Mouse (Mus musculus) heart, embryonic 15.5 days (tissue): ENCODE measurements at regions not wholly inside any gene's neighbourhood (a gene's known extent, or its start where the extent isn't known, plus 50 kb on each side); places are given as distances from the start of the nearest gene placed in this dataset.
"Not testable (repeated sequence)": the region's sequence is repeated elsewhere in the genome, so short reads cannot be mapped to it uniquely, and the experiment has no call there.

ENCODE experiments used
- ATAC-seq: fragments of 200-750 bp; cut with Nextera tagmentation; replicated peaks from 2 replicates; pipeline ENCODE4 v1.8.0; 2017; ENCODE audit warnings: low read depth, moderate TSS enrichment; ENCODE audit not compliant: insufficient number of reproducible peaks, insufficient read depth, low FRiP score
- H3K27ac ChIP-seq: fragments of 300-500 bp; sonication (generic); 2 replicates; pipeline ENCODE4 v1.5.1; 2015; ENCODE audit warnings: mild to moderate bottlenecking, inconsistent platforms
- H3K27me3 ChIP-seq: fragments of 300-500 bp; sonication (generic); 2 replicates; pipeline ENCODE4 v1.6.1; 2015; ENCODE audit warnings: inconsistent platforms
- H3K36me3 ChIP-seq: fragments of 300-500 bp; sonication (generic); 2 replicates; pipeline ENCODE4 v1.6.1; 2015; ENCODE audit warnings: mild to moderate bottlenecking, inconsistent platforms
- H3K4me1 ChIP-seq: fragments of 300-500 bp; sonication (generic); replicated peaks from 2 replicates; pipeline ENCODE4 v1.6.1; 2015; ENCODE audit warnings: inconsistent platforms
- H3K4me2 ChIP-seq: fragments of 300-500 bp; sonication (generic); 2 replicates; pipeline ENCODE4 v1.6.1; 2015; ENCODE audit warnings: inconsistent platforms, mild to moderate bottlenecking, moderate library complexity
- H3K4me3 ChIP-seq: fragments of 300-500 bp; sonication (generic); 2 replicates; pipeline ENCODE4 v1.5.1; 2015; ENCODE audit warnings: mild to moderate bottlenecking, inconsistent platforms
- H3K9ac ChIP-seq: fragments of 300-500 bp; sonication (generic); 2 replicates; pipeline ENCODE4 v1.6.1; 2015; ENCODE audit warnings: mild to moderate bottlenecking, inconsistent platforms
- H3K9me3 ChIP-seq: fragments of 300-500 bp; sonication (generic); replicated peaks from 2 replicates; pipeline ENCODE4 v1.6.1; 2016; ENCODE audit warnings: inconsistent platforms
- WGBS: fragments of 180-500 bp; shearing (Covaris S2); methylation state at CpG from one replicate; pipeline ENCODE4 v1.1.7; 2015; ENCODE audit warnings: mixed read lengths; 5-methylcytosine and 5-hydroxymethylcytosine counted together

DNA sequence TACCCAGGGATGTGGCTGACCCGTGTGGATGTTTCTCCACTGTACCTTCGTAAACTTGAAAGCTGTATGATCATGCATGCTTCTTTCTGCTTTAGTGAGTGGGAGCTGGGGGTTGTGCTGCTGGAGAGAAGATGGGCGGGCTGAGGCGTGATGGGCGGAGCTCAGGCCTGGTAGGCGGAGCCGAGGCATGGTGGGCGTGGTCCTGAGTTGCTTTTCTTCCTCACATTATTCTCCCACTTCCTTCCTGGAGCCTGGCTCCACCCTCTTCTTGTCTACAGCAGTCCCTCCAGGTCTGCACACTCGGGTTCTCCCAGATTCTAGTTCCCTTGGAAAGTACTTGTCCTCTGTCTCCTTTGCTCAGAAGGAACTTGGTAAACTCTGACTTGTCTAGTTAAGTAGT lies 79.6 kb downstream of the Adra2a start:
- Histone ChIP-seq H3K9me3 (no peaks in the 10 kb centered on the region), H3K9ac (no peak overlapping the region), H3K4me3 (no peak overlapping the region), H3K27me3 (no peaks in the 10 kb centered on the region), H3K27ac (no peak overlapping the region), H3K4me1 (no peaks in the 10 kb centered on the region), H3K4me2 (no peak overlapping the region), H3K36me3 (no peaks in the 10 kb centered on the region)
- ATAC-seq, result no peak
- WGBS, result 65% methylated on average over 9 of the region's 9 CpGs

DNA sequence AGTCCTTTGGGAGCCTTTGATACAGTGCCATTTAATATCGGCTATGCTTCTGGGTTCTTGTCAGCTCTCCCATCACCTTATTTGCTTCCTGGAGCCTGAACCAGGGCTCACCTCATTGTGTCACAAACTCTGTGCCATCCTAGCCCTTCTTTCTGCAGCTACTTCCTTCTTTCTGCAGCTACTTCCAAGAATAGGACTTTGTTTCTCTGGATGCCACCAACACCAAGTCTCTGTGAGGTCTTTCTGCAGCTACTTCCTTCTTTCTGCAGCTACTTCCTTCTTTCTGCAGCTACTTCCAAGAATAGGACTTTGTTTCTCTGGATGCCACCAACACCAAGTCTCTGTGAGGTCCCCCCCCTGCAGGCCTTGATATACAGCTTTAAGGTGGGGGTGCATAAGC lies 107.8 kb downstream of the Adra2a start:
- 91% methylated on average over 1 of the region's 1 CpGs for WGBS
- not testable (repeated sequence) for H3K27me3 ChIP-seq

GRCm38 (mm10) chr19:54154400-54154799 lies 110.4 kb downstream of the Adra2a start:
- H3K4me1 ChIP-seq, result no peaks in the 10 kb centered on the region
- no peak overlapping the region for H3K4me3 ChIP-seq
- no peaks in the 10 kb centered on the region for H3K9me3 ChIP-seq
- ATAC-seq, result no peak
- H3K27me3 ChIP-seq, result peaks cover 4% of the 10 kb centered on the region; the same call in 1 of the 2 replicates
- no peaks in the 10 kb centered on the region for H3K36me3 ChIP-seq
- no peak overlapping the region for H3K9ac ChIP-seq
- H3K4me2 ChIP-seq, result no peak overlapping the region
- WGBS, result 26% methylated on average over 4 of the region's 4 CpGs
- no peak overlapping the region for H3K27ac ChIP-seq

More for the DNA sequence above, 107.8 kb downstream of the Adra2a start:
- H3K4me2 ChIP-seq, H3K4me1 ChIP-seq, H3K9me3 ChIP-seq, H3K4me3 ChIP-seq, ATAC-seq, H3K27ac ChIP-seq, H3K36me3 ChIP-seq, H3K9ac ChIP-seq: not testable (repeated sequence)

DNA sequence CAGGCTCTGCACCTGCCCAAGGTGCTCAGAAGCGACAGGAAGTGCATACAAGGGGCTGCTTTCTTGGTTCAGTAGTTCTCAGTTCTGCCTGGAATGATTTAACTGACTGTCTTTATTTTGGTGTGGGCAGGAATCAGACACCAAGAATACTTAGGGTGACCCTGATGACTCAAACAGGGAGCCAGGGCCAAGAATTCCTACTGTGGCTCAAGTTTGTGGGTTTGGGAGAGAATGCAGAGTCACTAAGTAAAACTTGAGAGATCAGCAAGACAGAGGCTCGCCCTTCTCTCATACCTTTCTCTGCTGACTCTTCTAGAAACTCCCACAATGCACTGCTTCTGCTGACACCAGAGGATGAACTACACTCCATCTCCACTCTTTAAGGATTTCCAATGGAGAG lies 126.4 kb downstream of the Adra2a start:
- Histone ChIP-seq H3K4me2 (no peak overlapping the region), H3K4me3 (no peak overlapping the region), H3K4me1 (no peaks in the 10 kb centered on the region), H3K27ac (no peak overlapping the region), H3K9ac (no peak overlapping the region), H3K36me3 (no peaks in the 10 kb centered on the region), H3K27me3 (peaks cover 18% of the 10 kb centered on the region), H3K9me3 (no peaks in the 10 kb centered on the region)
- 45% methylated on average over 2 of the region's 2 CpGs for WGBS
- ATAC-seq, result no peak

- Histone ChIP-seq H3K4me1 (no peaks in the 10 kb centered on the region), H3K4me3 (no peak overlapping the region), H3K27me3 (peaks cover 21% of the 10 kb centered on the region), H3K9me3 (no peaks in the 10 kb centered on the region), H3K27ac (no peak overlapping the region), H3K9ac (no peak overlapping the region), H3K36me3 (no peaks in the 10 kb centered on the region), H3K4me2 (no peak overlapping the region)
- 73% methylated on average over 14 of the region's 14 CpGs for WGBS
- no peak for ATAC-seq
Measured at GRCm38 (mm10) chr19:54174090-54175055, 130.4 kb downstream of the Adra2a start.

- no peak overlapping the region for H3K27ac ChIP-seq
- no peak for ATAC-seq
- no peaks in the 10 kb centered on the region for H3K4me1 ChIP-seq
Measured at GRCm38 (mm10) chr19:54175766-54176165, 131.8 kb downstream of the Adra2a start.

DNA sequence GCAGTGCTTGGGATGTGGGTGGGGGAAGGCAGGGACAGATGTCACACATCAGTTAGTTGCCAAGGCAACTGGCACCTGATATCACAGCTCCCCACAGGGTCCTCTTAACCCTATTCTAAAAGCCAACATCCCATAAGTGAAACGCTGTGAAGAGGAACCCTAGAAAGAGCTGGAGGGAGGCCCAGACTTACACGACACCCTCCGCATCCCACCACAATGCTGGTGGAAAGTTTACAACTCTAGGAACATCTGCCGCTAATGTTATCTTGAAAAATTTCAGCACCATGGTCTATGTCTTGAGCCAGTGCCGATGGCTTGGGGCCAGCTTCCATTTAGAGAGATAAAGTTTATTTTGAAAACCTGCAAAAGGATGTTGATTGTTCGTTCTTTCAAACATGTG lies 133.5 kb downstream of the Adra2a start:
- ATAC-seq, result no peak
- H3K4me1 ChIP-seq, result no peaks in the 10 kb centered on the region
- no peaks in the 10 kb centered on the region for H3K9me3 ChIP-seq
- no peak overlapping the region for H3K9ac ChIP-seq
- 18% methylated on average over 6 of the region's 6 CpGs for WGBS
- H3K27me3 ChIP-seq, result peaks cover 9% of the 10 kb centered on the region
- no peak overlapping the region for H3K27ac ChIP-seq
- H3K4me3 ChIP-seq, result no peak overlapping the region
- no peaks in the 10 kb centered on the region for H3K36me3 ChIP-seq
- no peak overlapping the region for H3K4me2 ChIP-seq

More at GRCm38 (mm10) chr19:54175766-54176165, 131.8 kb downstream of the Adra2a start:
- Histone ChIP-seq H3K9ac (no peak overlapping the region), H3K4me3 (no peak overlapping the region), H3K9me3 (no peaks in the 10 kb centered on the region), H3K36me3 (no peaks in the 10 kb centered on the region), H3K4me2 (no peak overlapping the region), H3K27me3 (peaks cover 11% of the 10 kb centered on the region)
- WGBS, result 40% methylated on average over 7 of the region's 7 CpGs

DNA sequence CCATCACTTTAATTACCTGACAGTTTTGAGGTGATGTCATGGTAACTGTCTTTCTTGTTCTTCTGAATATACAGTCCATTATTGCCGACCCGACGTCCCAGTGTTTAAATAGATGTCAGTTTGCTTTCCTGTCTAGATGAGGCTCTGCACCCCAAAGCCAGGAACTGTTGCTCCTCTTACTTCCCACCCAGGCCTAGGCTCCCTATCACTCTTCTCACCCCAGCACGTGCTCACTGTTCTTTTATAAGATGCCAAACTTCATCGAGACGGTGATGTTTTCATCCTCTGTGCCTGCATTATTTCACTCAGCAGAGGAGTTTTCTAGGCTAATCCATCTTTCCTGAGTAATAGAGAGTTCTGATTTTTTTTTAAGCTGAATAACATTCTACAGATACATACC lies 156.5 kb downstream of the Adra2a start:
- no peak for ATAC-seq
- 60% methylated on average over 6 of the region's 6 CpGs for WGBS
- no peaks in the 10 kb centered on the region for H3K36me3 ChIP-seq
- H3K4me2 ChIP-seq, result no peak overlapping the region
- no peak overlapping the region for H3K9ac ChIP-seq
- H3K27me3 ChIP-seq, result no peaks in the 10 kb centered on the region
- H3K4me3 ChIP-seq, result no peak overlapping the region
- no peaks in the 10 kb centered on the region for H3K9me3 ChIP-seq
- H3K4me1 ChIP-seq, result peaks cover 4% of the 10 kb centered on the region
- H3K27ac ChIP-seq, result no peak overlapping the region

- 75% methylated on average over 6 of the region's 6 CpGs for WGBS
- no peak overlapping the region for H3K4me2 ChIP-seq
- no peak overlapping the region for H3K9ac ChIP-seq
- no peaks in the 10 kb centered on the region for H3K36me3 ChIP-seq
- H3K27ac ChIP-seq, result no peak overlapping the region
- no peaks in the 10 kb centered on the region for H3K4me1 ChIP-seq
- H3K9me3 ChIP-seq, result no peaks in the 10 kb centered on the region
- ATAC-seq, result no peak
- no peak overlapping the region for H3K4me3 ChIP-seq
- no peaks in the 10 kb centered on the region for H3K27me3 ChIP-seq
Measured at GRCm38 (mm10) chr19:54202456-54202855, 158.5 kb downstream of the Adra2a start.

DNA sequence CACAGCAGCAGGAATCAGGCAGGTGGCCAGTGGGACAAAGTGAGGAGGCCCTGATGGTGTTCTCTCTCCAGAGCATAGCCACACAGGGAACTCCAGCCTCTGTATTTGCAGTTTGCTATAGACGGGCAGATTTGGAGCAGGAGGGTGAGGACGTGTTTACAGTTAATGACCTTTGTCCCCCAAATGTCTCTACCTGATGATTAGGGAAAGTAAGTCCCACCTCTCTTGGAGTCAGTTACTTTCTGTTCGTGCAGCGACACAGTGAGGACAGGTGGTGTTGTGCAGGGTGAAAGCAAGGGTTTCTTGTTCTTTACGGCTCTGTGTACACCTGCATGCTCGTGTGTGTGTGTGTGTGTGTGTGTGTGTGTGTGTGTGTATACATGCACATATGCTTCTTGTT lies 162.9 kb downstream of the Adra2a start:
- Histone ChIP-seq H3K27ac (no peak overlapping the region), H3K9ac (no peak overlapping the region), H3K4me2 (no peak overlapping the region), H3K4me1 (no peaks in the 10 kb centered on the region), H3K9me3 (no peaks in the 10 kb centered on the region), H3K36me3 (no peaks in the 10 kb centered on the region), H3K4me3 (no peak overlapping the region), H3K27me3 (no peaks in the 10 kb centered on the region)
- no peak for ATAC-seq
- 69% methylated on average over 6 of the region's 6 CpGs for WGBS

DNA sequence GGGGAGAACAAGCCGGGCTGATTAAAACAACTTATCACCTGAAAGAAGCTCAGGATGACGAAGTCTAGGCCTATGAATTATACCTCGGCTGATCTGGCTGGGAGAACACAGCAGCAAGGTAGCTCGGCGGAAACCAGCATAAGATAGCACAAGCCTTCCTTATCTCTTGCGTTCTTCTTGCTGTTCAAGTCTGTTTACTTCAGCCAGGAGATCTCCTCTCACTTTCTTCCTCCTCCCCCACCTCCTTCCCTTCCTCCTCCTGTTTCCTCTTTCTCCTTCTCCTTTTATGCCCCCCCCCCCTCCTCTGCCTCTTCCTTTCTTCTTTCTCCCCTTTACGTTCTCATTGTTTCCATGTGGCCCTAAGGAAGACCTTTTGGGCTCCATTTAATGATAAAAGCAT lies 168.2 kb downstream of the Adra2a start:
- Histone ChIP-seq H3K27ac (no peak overlapping the region), H3K4me1 (no peaks in the 10 kb centered on the region), H3K36me3 (no peaks in the 10 kb centered on the region), H3K4me3 (no peak overlapping the region), H3K9ac (no peak overlapping the region), H3K27me3 (no peaks in the 10 kb centered on the region), H3K4me2 (no peak overlapping the region), H3K9me3 (no peaks in the 10 kb centered on the region)
- no peak for ATAC-seq
- 44% methylated on average over 7 of the region's 7 CpGs for WGBS

DNA sequence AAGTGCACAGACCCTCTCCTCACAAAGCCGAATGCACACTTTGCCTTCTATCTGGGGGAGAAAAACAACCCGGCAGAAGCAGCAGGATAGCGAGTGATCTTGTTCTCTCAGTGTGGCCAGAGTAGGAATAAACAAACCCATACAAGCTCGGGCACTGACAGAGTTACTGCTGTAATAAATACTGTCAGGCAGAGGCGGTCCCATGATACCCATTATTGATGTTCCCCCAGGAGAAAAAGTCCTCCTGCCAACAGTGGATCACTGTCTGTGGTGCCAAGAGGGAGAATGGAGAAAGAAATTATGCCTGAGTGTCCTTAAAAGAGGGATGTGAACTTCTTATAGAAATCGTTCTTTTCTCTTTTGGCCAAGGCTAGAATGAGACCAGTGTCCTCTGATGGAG lies 200.2 kb downstream of the Adra2a start:
- Histone ChIP-seq H3K4me3 (no peak overlapping the region), H3K9ac (no peak overlapping the region), H3K27ac (no peak overlapping the region), H3K4me1 (no peaks in the 10 kb centered on the region; the same call in 1 of the 2 replicates), H3K4me2 (no peak overlapping the region), H3K36me3 (no peaks in the 10 kb centered on the region), H3K9me3 (no peaks in the 10 kb centered on the region; the same call in 1 of the 2 replicates), H3K27me3 (no peaks in the 10 kb centered on the region)
- WGBS, result 65% methylated on average over 6 of the region's 6 CpGs
- no peak for ATAC-seq
